Mouse (Mus musculus) layer of hippocampus, adult 2 months (tissue): Measurements from ENCODE around the gene Selenow. TPM values are rescaled to one million over a fixed set of nuclear protein-coding genes. Genes with fewer than 3 reads are reported as not detected.
"Not testable (repeated sequence)": the region's sequence is repeated elsewhere in the genome, so short reads cannot be mapped to it uniquely, and the experiment has no call there.

Experiments
- DNase-seq, 2 experiments: peaks; one replicate each; pipeline ENCODE4 v3.0.0; 2022; ENCODE audit warnings: low spot score in 2 of 2
- H3K27ac ChIP-seq: fragments of 200-600 bp; 2 replicates; pipeline ENCODE4 v1.8.1; 2022
- H3K4me3 ChIP-seq: fragments of 200-600 bp; 2 replicates; pipeline ENCODE4 v1.8.1; 2022; ENCODE audit warnings: mild to moderate bottlenecking
- CTCF ChIP-seq: fragments of 200-600 bp; conservative IDR thresholded peaks from 2 replicates; pipeline ENCODE4 v1.8.1; 2022; ENCODE audit warnings: antibody characterized with exemption, mild to moderate bottlenecking, moderate library complexity
- total RNA-seq, 2 experiments: library from RNA; stranded (reverse); gene quantifications; 2 replicates each; pipeline ENCODE4 v1.2.3; 2021

The Selenow gene
- total RNA-seq, 2 experiments from 2014 or later = 1,462 to 1,494 TPM

- no peak for DNase-seq
- no peak overlapping the region for H3K4me3 ChIP-seq
- no peak overlapping the region for H3K27ac ChIP-seq
- no peak for TF ChIP-seq CTCF
These were observed 15.3 kb upstream of the Selenow start for GRCm38 (mm10) chr7:15937491-15937890.

- Histone ChIP-seq H3K27ac (peak overlapping the region; percentile 78), H3K4me3 (no peak overlapping the region)
- peak; percentile 60 to 61 for DNase-seq
- no peak for TF ChIP-seq CTCF
These were observed 11.5 kb upstream of the Selenow start for GRCm38 (mm10) chr7:15933437-15934359.

DNA sequence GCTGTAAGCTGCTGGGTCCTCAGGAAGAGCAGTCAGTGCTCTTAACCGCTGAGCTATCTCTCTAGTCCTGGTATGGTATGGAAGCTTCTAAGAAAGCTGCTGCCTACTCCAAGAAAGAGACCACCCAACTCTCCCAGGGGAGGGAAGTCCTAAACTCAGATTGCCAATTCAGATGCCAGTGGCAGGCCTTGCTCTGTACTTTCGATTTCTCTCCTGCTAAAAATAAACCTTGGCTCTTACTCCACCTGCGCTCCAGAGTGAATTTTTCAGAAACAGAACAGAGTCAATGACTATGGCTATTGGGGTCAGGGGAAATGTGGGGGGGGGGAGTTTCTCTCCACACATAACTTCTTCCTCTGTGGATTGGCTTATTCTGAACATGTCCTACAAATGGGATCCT, 9.4 kb upstream of the Selenow start:
- DNase-seq = no peak
- no peak overlapping the region for H3K27ac ChIP-seq
- TF ChIP-seq CTCF = no peak
- no peak overlapping the region for H3K4me3 ChIP-seq

DNA sequence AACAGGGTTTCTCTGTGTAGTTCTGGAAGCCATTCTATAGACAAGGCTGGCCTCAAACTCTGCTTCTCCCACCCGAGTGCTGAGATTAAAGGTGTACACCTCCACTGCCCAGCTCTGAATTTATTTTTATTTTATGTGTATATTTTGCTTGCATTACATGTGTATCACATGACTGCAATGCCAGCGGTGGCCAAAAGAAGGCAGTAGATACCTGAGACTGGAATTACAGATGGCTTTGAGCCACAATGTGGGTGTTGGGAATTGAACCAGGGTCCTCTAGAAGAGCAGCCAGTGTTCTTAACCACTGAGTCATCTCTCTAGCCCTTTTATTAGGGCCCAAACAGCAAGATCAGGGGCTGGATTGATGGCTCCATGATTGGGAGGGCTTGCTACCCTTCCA, 8.3 kb upstream of the Selenow start:
- TF ChIP-seq CTCF = peak; percentile 55
- DNase-seq = no peak
- no peak overlapping the region for H3K27ac ChIP-seq
- no peak overlapping the region for H3K4me3 ChIP-seq

- TF ChIP-seq CTCF = peak; percentile 80
- DNase-seq = peak in 1 of 2 experiments; percentile 49
These were observed 7.7 kb upstream of the Selenow start for GRCm38 (mm10) chr7:15929910-15930309.

GRCm38 (mm10) chr7:15921796-15922195, 406 bp downstream of the Selenow start:
- Histone ChIP-seq H3K27ac (peak overlapping the region; percentile 100), H3K4me3 (peak overlapping the region; percentile 95)
- DNase-seq = peak; percentile 23 to 39
- TF ChIP-seq CTCF = no peak

More at GRCm38 (mm10) chr7:15929910-15930309, 7.7 kb upstream of the Selenow start:
- H3K4me3 ChIP-seq = no peak overlapping the region
- H3K27ac ChIP-seq = no peak overlapping the region

DNA sequence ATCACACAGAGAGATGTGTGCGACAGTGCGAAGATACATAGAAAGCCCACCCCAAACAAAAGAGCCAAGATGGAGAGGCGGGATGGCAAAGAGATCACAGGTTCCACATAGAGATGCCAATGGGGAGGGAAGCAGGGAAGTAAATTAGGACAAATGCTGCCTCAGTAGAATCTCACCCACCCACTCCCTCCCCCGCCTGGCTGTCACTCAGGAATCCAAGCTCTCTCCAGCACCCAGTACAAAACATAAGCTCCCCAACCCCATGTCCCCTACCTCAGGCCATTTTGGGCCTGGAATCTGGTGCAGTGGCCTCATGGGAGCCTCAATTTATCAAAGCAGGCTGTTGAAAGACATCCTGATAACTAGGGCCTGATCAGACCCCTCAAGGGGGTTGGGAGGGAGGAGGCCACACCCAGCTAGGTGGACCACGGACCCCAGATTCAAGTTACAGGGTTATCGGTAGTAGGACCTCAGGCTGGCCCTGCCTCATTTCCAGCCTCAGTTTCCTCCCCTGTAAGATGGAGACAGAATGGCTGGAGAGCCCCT, 1.5 kb downstream of the Selenow start:
- DNase-seq = peak; percentile 45 to 58
- Histone ChIP-seq H3K27ac (peak overlapping the region; percentile 100), H3K4me3 (peak overlapping the region; percentile 95)
- no peak for TF ChIP-seq CTCF

GRCm38 (mm10) chr7:15919947-15920346, 2.3 kb downstream of the Selenow start:
- peak overlapping the region; percentile 95 for H3K4me3 ChIP-seq
- TF ChIP-seq CTCF = no peak
- peak overlapping the region; percentile 100 for H3K27ac ChIP-seq
- no peak for DNase-seq

DNA sequence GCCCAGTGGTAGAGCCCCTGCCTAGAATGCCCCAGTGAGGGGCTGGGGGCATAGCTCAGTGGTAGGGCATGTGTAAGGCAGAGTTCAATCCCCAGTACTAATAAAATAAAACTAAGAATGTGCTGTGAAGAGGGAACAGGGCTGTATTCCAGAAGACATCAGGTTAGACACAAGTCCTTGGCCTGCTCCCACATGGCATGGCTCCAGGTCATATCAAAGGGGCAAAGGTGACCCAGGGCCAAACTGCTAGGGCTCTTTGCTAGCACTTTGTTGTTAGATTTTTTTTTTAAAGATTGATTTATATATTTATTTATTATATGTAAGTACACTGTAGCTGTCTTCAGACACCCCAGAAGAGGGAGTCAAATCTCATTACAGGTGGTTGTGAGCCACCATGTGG, 3.8 kb downstream of the Selenow start:
- no peak for TF ChIP-seq CTCF
- Histone ChIP-seq H3K4me3 (no peak overlapping the region), H3K27ac (no peak overlapping the region)
- DNase-seq = no peak

DNA sequence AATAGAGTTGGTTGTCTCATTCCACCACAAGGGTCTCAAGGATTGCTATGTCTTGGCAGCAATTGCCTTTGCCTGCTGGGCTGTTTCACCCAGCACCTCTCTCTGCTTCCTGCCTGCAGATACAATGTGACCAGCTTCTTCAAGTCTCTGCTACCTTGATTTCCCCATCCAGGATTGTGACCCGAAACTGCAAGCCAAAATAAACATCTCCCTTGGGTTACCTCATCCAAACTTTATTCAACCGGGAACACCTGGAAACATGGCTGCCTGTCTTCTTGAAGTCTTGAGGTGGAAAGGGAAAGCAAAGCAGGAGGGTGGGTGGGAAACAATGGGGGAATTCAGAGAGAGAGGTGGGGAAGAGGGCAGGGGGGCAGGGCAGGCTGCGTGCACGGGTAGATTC, 5.2 kb downstream of the Selenow start:
- H3K27ac ChIP-seq = no peak overlapping the region
- no peak for DNase-seq
- no peak for TF ChIP-seq CTCF
- H3K4me3 ChIP-seq = no peak overlapping the region

DNA sequence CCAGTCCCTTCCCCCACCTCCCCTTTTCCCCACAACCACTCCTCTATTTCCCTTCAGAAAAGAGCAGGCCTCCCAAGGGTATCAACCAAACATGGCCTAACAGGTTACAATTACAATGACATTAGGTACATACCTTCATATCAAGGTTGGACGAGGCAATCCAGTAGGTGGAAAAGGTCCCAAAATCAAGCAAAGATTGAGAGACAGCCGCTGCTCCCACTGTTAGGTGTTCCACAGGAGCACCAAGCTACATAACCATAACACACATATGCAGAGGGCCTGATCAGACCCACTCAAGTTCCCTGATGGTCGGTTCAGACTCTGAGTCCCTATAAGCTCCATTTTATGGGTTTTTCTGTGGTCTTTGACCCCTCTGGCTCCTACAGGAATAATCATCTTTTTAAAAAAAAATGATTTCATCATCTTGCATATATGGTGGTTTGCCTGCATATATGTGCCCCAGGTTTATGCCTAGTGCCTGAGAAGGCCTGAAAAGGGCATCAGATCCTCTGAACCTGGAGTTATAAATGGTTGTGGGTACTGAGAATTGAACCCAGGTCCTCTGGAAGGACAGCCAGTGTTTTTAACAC, 6.0 kb downstream of the Selenow start:
- H3K27ac ChIP-seq = no peak overlapping the region
- no peak for TF ChIP-seq CTCF
- no peak for DNase-seq
- no peak overlapping the region for H3K4me3 ChIP-seq

- not testable (repeated sequence) for H3K27ac ChIP-seq, DNase-seq, H3K4me3 ChIP-seq
These were observed 6.5 kb downstream of the Selenow start for GRCm38 (mm10) chr7:15915695-15916094.

- Histone ChIP-seq H3K4me3 (no peak overlapping the region), H3K27ac (no peak overlapping the region)
- DNase-seq = no peak
- TF ChIP-seq CTCF = no peak
These were observed 7.5 kb downstream of the Selenow start for GRCm38 (mm10) chr7:15914751-15915150.
